Mouse (Mus musculus) CD4-positive naive resting alpha-beta T cell, adult 57 days (primary cell): ENCODE data around the gene Tomm20. TPM values are rescaled to one million over a fixed set of nuclear protein-coding genes. Genes with fewer than 3 reads are reported as not detected.

Experiments used
- total RNA-seq: library from RNA; stranded (reverse); gene quantifications from one replicate; pipeline ENCODE4 v1.2.4, GENCODE M21; 2023

Tomm20 gene
- 135 TPM for total RNA-seq

DNA sequence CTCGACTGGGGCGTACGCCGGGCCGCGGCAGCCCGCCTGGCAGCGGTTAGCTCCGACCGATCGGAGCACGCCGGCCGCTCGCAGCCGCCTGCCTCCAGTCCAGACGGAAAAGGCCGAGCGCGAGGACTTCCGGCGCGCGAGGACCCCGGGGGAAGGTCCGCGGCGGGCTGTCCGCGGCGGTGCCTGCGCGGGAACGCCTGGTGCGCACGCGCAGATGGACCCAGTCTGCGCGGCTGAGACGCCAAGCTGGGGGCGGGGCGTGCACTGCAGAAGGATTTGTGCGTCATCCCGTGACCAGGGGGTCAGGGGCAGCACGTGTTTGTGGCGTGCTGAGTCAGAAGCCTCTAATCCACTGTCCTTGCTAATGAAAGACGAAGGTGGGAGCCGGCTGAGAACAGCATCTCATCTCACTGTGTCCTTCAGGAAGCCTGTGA, at the start of gene Tomm20:
Gene Tomm20, minus strand, starts transcription at position 115 of the 434 bp plus-strand sequence.

DNA sequence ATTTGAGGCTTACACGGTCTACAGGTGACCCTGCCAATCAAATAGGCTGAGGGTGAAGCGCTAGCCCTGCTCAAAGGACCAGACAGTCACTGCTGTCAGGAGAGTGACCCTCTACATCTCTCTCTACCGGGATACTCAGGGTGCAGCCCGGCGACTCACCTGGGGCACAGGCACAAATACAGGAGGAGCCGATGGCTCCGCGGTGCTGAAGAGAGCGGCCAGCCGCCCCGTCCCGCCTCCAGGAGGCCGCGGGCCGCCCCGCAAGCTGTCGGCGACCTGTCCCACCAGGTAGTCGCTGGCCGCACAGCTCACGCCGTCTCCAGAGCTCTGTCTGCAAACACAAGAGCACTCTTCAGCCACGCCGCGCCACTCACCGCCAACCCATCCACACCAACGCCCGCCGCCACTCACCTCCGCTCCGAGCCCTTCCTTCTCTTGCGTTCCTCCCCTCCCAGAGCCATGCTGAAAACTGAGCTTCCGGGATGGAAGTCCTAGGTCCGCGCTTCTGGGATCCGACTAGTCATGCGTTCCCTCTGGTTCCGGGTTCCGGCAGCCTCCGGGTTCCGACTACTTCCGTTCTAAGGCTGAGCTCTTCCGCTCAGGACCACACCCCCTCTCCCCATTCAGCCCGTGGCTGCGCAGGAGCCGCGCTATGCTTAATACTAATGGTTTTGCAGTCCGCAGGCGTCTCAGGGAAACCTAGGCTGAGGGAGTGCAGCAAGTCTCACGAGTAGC, 25.1 kb upstream of the Tomm20 start, which contains the start of gene Rbm34:
Gene Rbm34, minus strand, starts transcription at position 493 of the 735 bp plus-strand sequence.

Other genes with a start within 250 kb of the Tomm20 start
- gene Rbm34, start 25.2 kb upstream of the Tomm20 start, total RNA-seq = 24.7 TPM
- gene Pard3, start 118.0 kb upstream of the Tomm20 start, total RNA-seq = 1.1 TPM